Mouse (Mus musculus) yolk sac, embryonic 10.5 days (tissue): ENCODE data around the gene Srd5a1.

ENCODE experiments used
- DNase-seq: peaks from one replicate; pipeline ENCODE4 v3.0.0-alpha.2; 2017; ENCODE audit warnings: low spot score

Srd5a1 gene

GRCm38 (mm10) chr13:69541776-69542175 lies 69.5 kb downstream of the Srd5a1 start:
- DNase-seq, result no peak

GRCm38 (mm10) chr13:69541209-69541608 lies 70.0 kb downstream of the Srd5a1 start:
- DNase-seq, result no peak

GRCm38 (mm10) chr13:69538327-69538726 lies 72.9 kb downstream of the Srd5a1 start:
- DNase-seq, result no peak

GRCm38 (mm10) chr13:69537366-69537765 lies 73.9 kb downstream of the Srd5a1 start:
- DNase-seq, result no peak

- DNase-seq, result no peak
These were observed 75.2 kb downstream of the Srd5a1 start for GRCm38 (mm10) chr13:69536021-69536420.

GRCm38 (mm10) chr13:69534654-69535551 lies 76.3 kb downstream of the Srd5a1 start:
- DNase-seq, result peak; percentile 98

GRCm38 (mm10) chr13:69534334-69534653 lies 76.9 kb downstream of the Srd5a1 start, which contains the start of gene Tent4a:
Gene Tent4a, minus strand, starts transcription at chr13:69534617.
- no peak for DNase-seq

- DNase-seq, result no peak
These were observed 77.6 kb downstream of the Srd5a1 start, which contains the start of gene Nsun2 for GRCm38 (mm10) chr13:69533405-69534333. Gene Nsun2, plus strand, starts transcription at chr13:69533746.

GRCm38 (mm10) chr13:69532893-69533404 lies 78.3 kb downstream of the Srd5a1 start:
- no peak for DNase-seq

GRCm38 (mm10) chr13:69532101-69532892 lies 78.9 kb downstream of the Srd5a1 start:
- no peak for DNase-seq

GRCm38 (mm10) chr13:69531431-69531830 lies 79.8 kb downstream of the Srd5a1 start:
- no peak for DNase-seq

- DNase-seq, result no peak
These were observed 80.3 kb downstream of the Srd5a1 start for GRCm38 (mm10) chr13:69530951-69531350.

- no peak for DNase-seq
These were observed 81.1 kb downstream of the Srd5a1 start for GRCm38 (mm10) chr13:69530156-69530555.

GRCm38 (mm10) chr13:69528531-69528930 lies 82.7 kb downstream of the Srd5a1 start:
- DNase-seq, result peak; percentile 81

GRCm38 (mm10) chr13:69525867-69526266 lies 85.4 kb downstream of the Srd5a1 start:
- peak; percentile 65 for DNase-seq

GRCm38 (mm10) chr13:69524158-69524530 lies 87.1 kb downstream of the Srd5a1 start:
- DNase-seq, result no peak
